9 mouse cellular contexts compared by ENCODE assay signal in genomic region chr3:55780120-55781070, GRCm38 (mm10). TPM values are rescaled to one million over a fixed set of nuclear protein-coding genes. Genes with fewer than 3 reads are reported as not detected.
DNase-seq lines count a peak whose midpoint lies in the region; ATAC-seq lines count a peak whose summit lies in the region.
"Had no signal": no experiment of that assay in that cellular context is flagged by ENCODE, and none has a peak within 500 bp of the region (broad histone marks: within the 10 kb centered on the region; RNA-seq: fewer than 3 reads in every experiment).

No protein-coding gene starts in this region.

- 1% methylated on average over 53 of the region's 53 CpGs for WGBS in heart, embryonic 11.5 days (ENCODE audit: insufficient replicate concordance)
- 3% methylated on average over 53 of the region's 53 CpGs for whole genome bisulfite sequencing in embryonic facial prominence, embryonic 13.5 days
- 2% methylated on average over 53 of the region's 53 CpGs for WGBS in midbrain, embryonic 14.5 days

- H3K27me3 ChIP-seq in heart, embryonic 11.5 days (ENCODE audit: control insufficient read depth, insufficient read depth, low read length): peaks cover 45% of the 10 kb centered on the region
- peaks cover 36% of the 10 kb centered on the region for H3K27me3 ChIP-seq in embryonic facial prominence, embryonic 13.5 days
- H3K27me3 ChIP-seq in midbrain, embryonic 14.5 days (ENCODE audit: control insufficient read depth, insufficient read depth, low read length): no peaks in the 10 kb centered on the region
- H3K27me3 ChIP-seq: CH12.LX had no signal

- no peaks in the 10 kb centered on the region for H3K9me3 ChIP-seq in heart, embryonic 11.5 days (replicated peaks; ENCODE audit: control insufficient read depth, low read length)
- H3K9me3 ChIP-seq in embryonic facial prominence, embryonic 13.5 days: no peaks in the 10 kb centered on the region
- H3K9me3 ChIP-seq in midbrain, embryonic 14.5 days (ENCODE audit: control insufficient read depth, low read length): no peaks in the 10 kb centered on the region

- H3K36me3 ChIP-seq in heart, embryonic 11.5 days (ENCODE audit: control insufficient read depth, insufficient read depth, low read length): no peaks in the 10 kb centered on the region
- no peaks in the 10 kb centered on the region for H3K36me3 ChIP-seq in embryonic facial prominence, embryonic 13.5 days
- no peaks in the 10 kb centered on the region for H3K36me3 ChIP-seq in midbrain, embryonic 14.5 days (ENCODE audit: control insufficient read depth, insufficient read depth, low read length)

- peaks cover 22% of the 10 kb centered on the region for H3K4me1 ChIP-seq in heart, embryonic 11.5 days (ENCODE audit: control insufficient read depth, insufficient read depth, low read length)
- peaks cover 25% of the 10 kb centered on the region for H3K4me1 ChIP-seq in embryonic facial prominence, embryonic 13.5 days
- H3K4me1 ChIP-seq in midbrain, embryonic 14.5 days (ENCODE audit: control insufficient read depth, insufficient read depth, low read length): peaks cover 43% of the 10 kb centered on the region

- H3K4me3 ChIP-seq in heart, embryonic 11.5 days (ENCODE audit: low read depth, low read length): peak overlapping the region; percentile 37
- H3K4me3 ChIP-seq in embryonic facial prominence, embryonic 13.5 days: peak overlapping the region; percentile 65
- H3K4me3 ChIP-seq in midbrain, embryonic 14.5 days (replicated peaks; ENCODE audit: low read depth, low read length): peak overlapping the region; percentile 34

- H3K4me2 ChIP-seq in heart, embryonic 11.5 days: peak overlapping the region; percentile 68
- peak overlapping the region; percentile 75 for H3K4me2 ChIP-seq in embryonic facial prominence, embryonic 13.5 days
- peak overlapping the region; percentile 84 for H3K4me2 ChIP-seq in midbrain, embryonic 14.5 days (ENCODE audit: low read length)

- no peak for DNase-seq in heart, adult 18-20 months
- peak; percentile 39 for DNase-seq in R1 (ENCODE audit: low read depth, low spot score)
- DNase-seq in heart, postnatal 4 days: peak; percentile 22
- peak; percentile 84 for DNase-seq in midbrain, embryonic 14.5 days
- DNase-seq in thymus, adult 18-20 months: no peak

- 0 out of 2 replicates have a peak overlapping the region, but pooled peaks have one; percentile 4 for H3K9ac ChIP-seq in heart, embryonic 11.5 days (ENCODE audit: low read depth, low read length)
- peak overlapping the region; percentile 78 for H3K9ac ChIP-seq in embryonic facial prominence, embryonic 13.5 days
- H3K9ac ChIP-seq in midbrain, embryonic 14.5 days (replicated peaks; ENCODE audit: low read length): peak overlapping the region; percentile 76

- no peak overlapping the region for H3K27ac ChIP-seq in heart, embryonic 11.5 days (ENCODE audit: low read depth, low read length)
- peak overlapping the region; percentile 77 for H3K27ac ChIP-seq in embryonic facial prominence, embryonic 13.5 days
- peak overlapping the region; percentile 98 for H3K27ac ChIP-seq in midbrain, embryonic 14.5 days (replicated peaks; ENCODE audit: low read depth, low read length)

- no peak for ATAC-seq in heart, embryonic 11.5 days (replicated peaks; ENCODE audit: insufficient number of reproducible peaks, low FRiP score, low TSS enrichment)
- no peak for ATAC-seq in embryonic facial prominence, embryonic 13.5 days (ENCODE audit: insufficient number of reproducible peaks, insufficient read depth, low FRiP score, low TSS enrichment, low read depth)
- peak; percentile 72 for ATAC-seq in midbrain, embryonic 14.5 days (ENCODE audit: low FRiP score, low TSS enrichment)
- ATAC-seq in erythroid progenitor cell, adult 5-6 weeks (replicated peaks; ENCODE audit: low FRiP score, poor library complexity, severe bottlenecking): no peak

RNA-seq across cellular contexts. Expression of gene Mab21l1, which starts 1.9 kb away (rescaled TPM):
- polyA plus RNA-seq in heart, embryonic 11.5 days (2014; fragmentation: Nextera tagmentation; extraction: Ambion mirVana): 0.89 and 0.93 TPM in 2 replicates
- total RNA-seq in heart, adult 18-20 months (2021): under 1 TPM in 1 of 2 experiments, not detected in 1; 0.10 TPM
- 48.6 and 54.5 TPM in 2 replicates for polyA plus RNA-seq in embryonic facial prominence, embryonic 13.5 days (2015; fragmentation: Nextera tagmentation; extraction: Ambion mirVana)
- under 1 TPM in 1 of 2 experiments, not detected in 1; 0.14 TPM for total RNA-seq in heart, postnatal 4 days (2021)
- 218 and 237 TPM in 2 replicates for polyA plus RNA-seq in midbrain, embryonic 14.5 days (2014; fragmentation: Nextera tagmentation; extraction: Ambion mirVana)
- not detected in 2 replicates for total RNA-seq in erythroid progenitor cell, adult 5-6 weeks (2015; ENCODE audit: low replicate concordance)
- total RNA-seq in erythroid progenitor cell, adult 5-6 weeks (2017; ENCODE audit: low replicate concordance): not detected in 2 replicates
- total RNA-seq: CH12.LX had no signal

Comparison
In these comparisons a context has a peak if more than half of its experiments do, and no peak if none do; other contexts are left out.
1. DNase-seq: peak in R1 (single experiment), heart, postnatal 4 days (single experiment) and midbrain, embryonic 14.5 days (single experiment); none in heart, adult 18-20 months (0 of 2) and thymus, adult 18-20 months (0 of 2).
2. H3K9ac ChIP-seq: peak in every context shown above with its lines; median percentile 78 in embryonic facial prominence, embryonic 13.5 days; 76 in midbrain, embryonic 14.5 days; 4 in heart, embryonic 11.5 days.
3. Peak in every context shown above with its lines, with median percentiles within 50 percentile points of each other: H3K4me2 ChIP-seq and H3K4me3 ChIP-seq.